Mouse (Mus musculus) left cerebral cortex, adult 18-20 months (tissue): Measurements from ENCODE around the gene Mcat. TPM values are rescaled to one million over a fixed set of nuclear protein-coding genes. Genes with fewer than 3 reads are reported as not detected.
A peak's percentile ranks its signal among the peaks of the same experiment; 100 is the strongest.
"Not testable (repeated sequence)": the region's sequence is repeated elsewhere in the genome, so short reads cannot be mapped to it uniquely, and the experiment has no call there.

ENCODE experiments used
- DNase-seq, 2 experiments: peaks; one replicate each; pipeline ENCODE4 v3.0.0; 2021 to 2022; ENCODE audit warnings: low spot score in 2 of 2, mixed read lengths in 1 of 2
- microRNA-seq, 2 experiments: library from miRNA; unstranded; fragments of <30 nt; microRNA quantifications; one replicate each; pipeline ENCODE4 v1.2.0; 2021
- total RNA-seq, 2 experiments: library from RNA; stranded (reverse); gene quantifications; 2 replicates each; pipeline ENCODE4 v1.2.3; 2021

Gene Mcat
- total RNA-seq, 2 experiments from 2014 or later, result 17.9 to 26.0 TPM

DNA sequence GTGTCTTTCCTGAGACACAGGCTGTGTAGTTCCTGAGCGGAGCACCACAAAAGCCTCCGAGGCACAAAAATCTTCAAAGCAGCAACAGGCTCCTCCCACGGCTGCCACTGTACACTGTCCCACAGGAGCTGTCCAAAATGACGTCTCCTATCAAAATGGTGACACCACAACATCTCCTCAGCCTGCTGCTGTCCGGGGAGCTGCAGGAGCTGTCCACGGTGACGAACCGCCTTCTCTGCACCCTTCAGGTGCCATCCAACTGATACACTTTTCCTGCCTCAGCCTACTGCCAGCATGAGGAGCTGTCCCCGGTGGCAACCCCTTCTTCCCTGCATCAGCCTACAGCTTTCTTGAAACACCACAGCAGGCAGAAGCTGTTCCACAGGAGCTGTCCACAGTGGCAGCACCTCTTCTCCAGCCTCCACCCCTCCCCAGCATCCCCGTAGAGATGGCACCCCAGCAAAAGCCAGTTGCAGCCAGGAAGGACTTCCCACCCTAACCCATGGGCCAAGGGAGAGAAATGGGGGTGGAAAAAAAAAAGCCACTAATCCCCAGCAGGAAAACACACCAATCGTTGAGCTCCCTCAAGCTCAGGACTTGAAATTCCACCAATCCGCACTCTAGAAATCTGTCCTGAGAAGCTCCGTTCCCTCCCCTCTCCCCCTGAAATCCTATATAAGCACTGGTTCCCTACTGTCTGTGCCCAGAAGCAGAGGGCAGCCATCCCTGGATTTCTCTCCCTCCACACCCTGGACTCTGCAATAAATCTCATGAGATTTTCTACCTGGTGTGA lies 50.9 kb downstream of the Mcat start:
- DNase-seq, result no peak

DNA sequence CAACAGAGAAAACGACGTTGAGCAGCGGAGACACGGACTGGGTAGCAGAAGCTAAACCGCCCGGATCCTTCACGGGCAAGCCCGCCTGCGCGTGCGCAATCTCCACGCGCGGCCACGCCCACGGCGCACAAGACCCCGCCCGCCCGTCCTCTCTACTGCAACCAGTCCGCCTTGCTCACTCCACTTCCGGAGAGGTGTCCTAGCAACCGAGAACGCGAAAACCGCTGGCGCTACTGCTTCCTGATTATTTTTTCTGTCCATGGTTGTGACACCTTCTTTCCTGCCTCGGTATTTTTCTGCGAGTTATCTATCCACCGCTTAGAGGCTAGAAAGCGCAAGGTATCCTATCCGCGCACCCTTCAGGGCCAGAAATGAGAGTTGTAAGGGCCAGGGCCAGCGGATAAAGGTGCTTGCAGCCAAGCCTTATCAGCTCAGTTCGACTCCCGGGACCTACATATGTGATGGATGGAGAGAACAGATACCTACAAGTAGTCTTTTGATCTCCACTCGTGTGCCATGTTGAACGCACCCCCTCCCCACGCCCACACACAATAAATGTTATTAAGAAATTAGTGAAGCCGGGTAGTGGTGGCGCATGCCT lies 52.7 kb downstream of the Mcat start, which contains the start of gene Ttll1:
Gene Ttll1 (minus strand): TSS at position 89 of the 601 bp plus-strand sequence.
- DNase-seq, result peak; percentile 90 to 94

DNA sequence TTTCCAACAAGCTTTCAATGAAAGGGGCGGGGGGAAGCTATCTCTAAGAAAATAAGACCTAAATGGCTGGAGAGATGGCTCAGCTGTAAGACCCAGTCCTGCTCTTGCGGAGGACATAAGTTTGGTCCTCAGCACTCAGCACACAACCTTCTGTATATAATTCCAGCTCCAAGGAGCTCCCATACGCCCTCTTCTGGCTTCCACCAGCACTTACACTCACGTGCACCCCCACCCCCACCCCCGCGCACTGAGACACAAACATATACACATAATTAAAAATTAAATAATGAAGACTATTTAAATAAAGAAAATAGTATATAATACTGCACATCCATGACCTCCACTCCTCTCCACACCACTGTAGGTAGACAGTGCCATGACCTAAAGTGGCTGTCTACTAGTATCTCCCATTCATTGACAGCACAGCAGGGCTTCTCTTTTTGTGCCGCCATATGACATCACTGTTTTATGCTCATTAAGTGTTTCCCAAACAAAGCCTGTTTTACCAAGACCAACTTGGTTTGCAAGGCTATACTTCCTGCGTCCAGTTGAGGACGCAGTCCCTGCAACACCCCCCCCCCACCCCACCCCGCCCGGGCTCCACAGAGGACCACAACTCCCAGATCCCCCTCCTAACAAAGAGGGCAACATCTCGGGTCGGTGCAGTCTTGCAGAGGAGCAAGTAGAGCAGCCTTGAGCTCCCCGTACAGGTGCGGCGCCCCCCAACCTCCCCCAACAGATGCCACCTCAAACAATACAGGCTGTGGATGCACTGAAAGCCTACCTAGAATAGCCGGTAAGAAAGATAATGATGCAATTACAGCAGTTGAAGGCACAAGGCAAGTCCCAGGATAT lies 53.4 kb downstream of the Mcat start:
- DNase-seq, result no peak

DNA sequence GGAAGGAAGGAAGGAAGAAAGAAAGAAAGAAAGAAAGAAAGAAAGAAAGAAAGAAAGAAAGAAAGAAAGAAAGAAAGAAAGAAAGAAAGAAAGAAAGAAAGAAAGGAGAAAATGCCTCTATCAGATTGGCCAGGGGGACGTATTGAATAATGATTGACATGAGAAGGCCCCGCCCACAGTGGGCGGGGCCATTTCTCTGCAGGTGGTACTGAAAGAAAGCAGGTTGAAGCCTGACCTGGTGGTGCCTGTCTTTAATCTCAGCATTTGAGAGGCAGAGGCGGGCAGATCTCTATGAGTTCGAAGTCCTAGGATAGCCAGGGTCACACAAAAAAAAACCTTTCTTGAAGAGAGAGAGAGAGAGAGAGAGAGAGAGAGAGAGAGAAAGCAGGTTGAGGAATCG lies 62.1 kb downstream of the Mcat start:
- not testable (repeated sequence) for DNase-seq

DNA sequence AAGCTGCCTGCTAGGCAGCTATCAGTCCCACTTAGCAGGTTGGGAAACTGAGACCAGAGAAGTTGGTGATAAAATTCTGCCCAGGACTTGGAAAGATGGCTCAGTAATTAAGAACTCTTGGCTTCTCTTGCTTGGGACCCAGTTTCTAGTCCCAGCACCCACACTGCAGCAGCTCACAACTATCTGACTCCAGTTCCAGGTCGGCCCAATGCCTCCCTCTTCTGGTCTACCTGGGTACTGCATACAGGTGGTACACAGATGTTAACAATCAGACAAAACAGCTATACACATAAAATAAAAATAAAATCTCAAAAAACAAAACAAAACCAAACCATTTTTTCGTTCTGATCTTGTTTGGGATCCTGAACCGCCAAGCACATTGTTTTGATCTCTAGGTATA lies 63.2 kb downstream of the Mcat start:
- DNase-seq, result peak in 1 of 2 experiments; percentile 31

DNA sequence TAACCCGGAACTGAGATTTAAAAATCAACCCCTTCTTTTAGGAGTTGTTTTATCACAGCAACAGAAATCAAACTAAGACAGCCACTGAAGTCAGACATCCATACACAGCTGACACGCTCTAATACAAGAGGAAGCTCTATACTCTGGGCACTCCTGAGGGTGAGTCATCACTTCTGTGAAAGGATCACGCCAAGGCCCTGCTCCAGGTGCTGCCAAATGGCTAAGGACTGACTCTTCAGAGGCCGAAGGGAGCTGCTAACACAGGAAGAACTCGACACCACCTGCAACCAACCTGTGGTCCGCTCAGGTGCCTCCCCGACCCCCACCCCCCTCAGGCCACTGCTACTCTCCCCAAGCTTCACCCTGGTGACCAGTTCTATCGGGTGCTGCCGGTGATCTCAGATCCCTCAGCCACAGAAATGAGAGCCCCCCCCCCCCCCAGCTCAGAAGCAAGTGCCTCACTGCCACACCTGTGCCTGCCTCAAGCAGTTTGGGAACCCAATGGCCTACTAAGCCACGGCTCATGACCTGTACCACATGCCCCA lies 64.3 kb downstream of the Mcat start:
- DNase-seq, result no peak

DNA sequence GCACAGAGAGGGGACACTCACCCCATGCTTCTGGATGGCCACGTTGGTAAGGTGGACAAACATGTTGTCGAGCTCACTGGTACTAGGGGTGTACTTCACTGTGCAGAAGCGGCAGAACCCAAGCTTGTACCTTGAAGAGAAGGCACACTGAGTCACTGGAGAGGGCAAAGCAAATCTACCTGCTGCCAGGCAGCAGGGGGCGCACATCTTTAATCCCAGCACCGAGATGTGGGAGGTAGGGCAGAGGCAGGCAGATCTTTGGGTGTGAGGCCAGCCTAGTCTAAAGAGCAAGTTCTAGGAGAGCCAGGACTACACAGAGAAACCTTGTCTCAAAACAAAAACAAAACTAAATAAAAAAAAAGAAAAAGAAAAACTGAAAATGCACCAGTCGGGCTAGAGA lies 66.3 kb downstream of the Mcat start:
- DNase-seq, result no peak

Small RNA genes lying within 50 kb of the gene (microRNA-seq; reads per million reads assigned to microRNA genes)
- 0 reads per million in 2 experiments for gene Gm24575

Other genes starting within 250 kb of the Mcat start
- gene Arfgap3, start 213.5 kb downstream of the Mcat start, total RNA-seq, result 10 to 100 TPM; 21.6 to 23.0 TPM
- 100 to 1,000 TPM; 105 to 116 TPM for gene Pacsin2, start 99.2 kb downstream of the Mcat start, total RNA-seq
- 10 to 100 TPM; 53.3 to 53.9 TPM for gene Ttll1, start 52.9 kb downstream of the Mcat start, total RNA-seq
- not detected for gene Bik, start 36.9 kb downstream of the Mcat start, total RNA-seq
- gene Tspo, start 195 bp downstream of the Mcat start, total RNA-seq, result 10 to 100 TPM in 1 of 2 experiments, 1 to 10 TPM in 1; 7.9 to 10.6 TPM
- gene Ttll12, start 31.4 kb upstream of the Mcat start, total RNA-seq, result 10 to 100 TPM; 11.2 to 12.4 TPM
- gene Scube1, start 161.2 kb upstream of the Mcat start, total RNA-seq, result 10 to 100 TPM; 51.8 to 67.1 TPM
- gene Mpped1, start 215.7 kb upstream of the Mcat start, total RNA-seq, result 100 to 1,000 TPM; 206 to 213 TPM